Mouse (Mus musculus) kidney, adult 8-10 months (tissue): ENCODE measurements around the gene Phox2a.
A peak's percentile ranks its signal among the peaks of the same experiment; 100 is the strongest.

Experiments
- DNase-seq, 2 experiments: peaks; one replicate each; pipeline ENCODE4 v3.0.0; 2022

Gene Phox2a

DNA sequence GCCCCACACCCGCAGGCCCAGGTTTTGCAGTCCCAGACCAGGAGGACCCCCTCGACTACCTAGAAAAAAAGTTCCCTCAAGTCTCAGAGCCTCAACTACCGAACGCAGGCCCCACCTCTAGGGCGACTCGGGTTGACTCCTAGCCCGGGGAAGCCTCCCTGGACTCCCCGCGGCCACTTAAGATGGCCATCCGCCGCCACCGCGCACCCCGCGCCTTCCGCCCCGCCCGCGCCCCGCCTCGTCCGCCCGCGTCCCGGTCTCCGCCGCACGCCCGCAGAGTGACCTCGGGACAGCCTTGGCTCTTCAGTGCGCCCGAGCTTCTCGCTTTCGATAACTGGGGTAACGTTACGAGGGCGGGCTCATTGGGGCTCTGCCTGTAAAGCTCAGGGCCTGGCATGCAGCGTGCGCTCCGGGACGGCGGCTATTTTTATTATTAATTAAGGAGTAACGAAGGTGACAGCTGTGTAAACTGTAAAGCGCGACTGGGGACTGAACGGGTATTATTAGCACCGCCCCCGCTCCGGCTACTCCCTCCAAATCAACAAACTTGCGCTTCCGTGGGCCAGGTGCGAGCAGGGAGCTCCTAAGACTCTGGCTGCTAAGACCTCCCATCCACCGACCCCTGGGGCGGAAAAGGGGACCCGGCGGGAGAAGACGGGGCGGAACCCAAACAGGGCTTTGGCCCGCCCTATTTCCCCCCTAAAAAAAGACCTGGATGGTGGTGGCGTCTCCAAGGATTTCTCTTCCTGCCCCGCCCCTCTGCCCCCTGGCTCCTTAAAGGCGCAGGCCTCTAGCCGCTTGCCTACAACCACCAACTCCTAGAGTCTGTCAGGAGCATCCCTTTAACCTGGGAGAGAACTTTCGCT lies 19.7 kb downstream of the Phox2a start, which contains the start of gene Inppl1:
TSS of gene Inppl1 (minus strand) at position 624 of the 866 bp plus-strand sequence.
- peak; percentile 98 for DNase-seq

DNA sequence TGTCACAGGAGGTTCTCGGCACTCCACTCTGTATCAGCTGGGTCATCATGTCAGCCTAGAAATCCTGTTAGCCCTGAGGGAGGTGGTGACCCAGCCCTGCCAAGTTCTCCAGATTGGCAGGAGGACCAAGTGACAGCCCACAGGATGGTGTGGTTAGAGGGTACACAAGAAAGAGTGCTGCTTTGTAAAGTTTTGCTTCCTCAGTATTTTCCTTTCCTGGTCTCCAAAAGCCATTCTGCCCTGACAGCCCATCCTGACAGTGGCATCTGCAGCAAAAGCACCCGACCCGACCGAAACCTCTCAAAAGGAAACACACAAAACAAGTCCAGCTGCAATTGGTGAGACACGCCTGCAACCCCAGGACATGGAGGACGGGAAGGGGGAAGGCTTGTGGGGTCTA lies 26.1 kb downstream of the Phox2a start:
- DNase-seq = no peak

DNA sequence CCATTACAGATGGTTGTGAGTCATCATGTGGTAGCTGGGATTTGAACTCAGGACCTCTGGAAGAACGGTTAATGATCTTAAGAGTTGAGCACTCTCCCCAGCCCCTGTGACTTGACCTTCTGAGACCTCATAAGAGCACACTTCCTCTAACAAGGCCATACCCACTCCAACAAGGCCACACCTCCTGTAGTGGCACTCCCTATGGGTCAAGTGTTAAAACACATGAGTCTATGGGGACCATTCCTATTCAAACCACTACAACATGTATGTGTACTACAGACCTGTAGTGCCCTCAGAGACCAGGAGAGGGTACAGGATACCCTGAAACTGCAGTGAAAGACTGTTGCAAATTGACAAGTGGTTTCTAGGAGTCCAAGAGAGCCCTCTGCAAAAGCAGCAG lies 29.8 kb downstream of the Phox2a start:
- DNase-seq = no peak

DNA sequence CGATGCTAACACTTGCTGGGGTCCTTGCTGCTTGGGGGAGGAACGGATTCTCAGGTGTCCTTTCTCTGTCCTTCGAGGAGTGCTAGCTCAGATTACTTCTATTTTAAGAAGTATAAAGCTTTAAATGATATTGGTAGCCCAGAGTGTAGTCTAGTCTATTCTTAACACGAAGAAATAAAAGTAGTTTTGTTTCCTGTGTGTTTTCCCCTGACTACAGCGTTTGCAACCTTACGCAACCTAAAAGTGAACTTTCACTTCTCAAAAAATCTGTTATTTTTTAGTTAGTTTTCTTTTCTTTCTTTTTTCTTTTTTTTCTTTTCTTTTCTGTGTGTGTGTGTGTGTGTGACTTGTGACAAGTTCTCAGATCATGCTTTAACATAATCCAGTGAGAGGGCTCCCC lies 33.6 kb downstream of the Phox2a start:
- DNase-seq = no peak

DNA sequence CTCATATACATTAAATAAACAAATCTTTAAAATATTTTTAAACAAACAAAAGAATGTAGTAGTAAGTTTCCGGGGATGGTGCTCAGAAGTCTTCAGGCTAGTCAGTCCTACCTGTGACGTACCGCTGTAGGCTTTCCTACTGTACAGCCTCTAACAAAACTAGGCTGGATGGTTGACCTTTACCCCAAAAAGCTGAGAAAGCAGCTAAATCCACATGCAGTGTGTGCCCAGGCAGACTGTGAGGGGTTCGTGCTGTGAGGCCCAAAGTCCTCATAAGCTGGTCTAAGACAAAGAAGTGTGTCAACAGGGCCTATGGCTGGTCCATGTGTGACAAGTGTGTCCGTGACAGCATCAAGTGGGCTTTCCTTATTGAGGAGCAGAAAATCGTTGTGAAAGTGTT lies 34.7 kb downstream of the Phox2a start:
- DNase-seq = peak; percentile 23 to 31

DNA sequence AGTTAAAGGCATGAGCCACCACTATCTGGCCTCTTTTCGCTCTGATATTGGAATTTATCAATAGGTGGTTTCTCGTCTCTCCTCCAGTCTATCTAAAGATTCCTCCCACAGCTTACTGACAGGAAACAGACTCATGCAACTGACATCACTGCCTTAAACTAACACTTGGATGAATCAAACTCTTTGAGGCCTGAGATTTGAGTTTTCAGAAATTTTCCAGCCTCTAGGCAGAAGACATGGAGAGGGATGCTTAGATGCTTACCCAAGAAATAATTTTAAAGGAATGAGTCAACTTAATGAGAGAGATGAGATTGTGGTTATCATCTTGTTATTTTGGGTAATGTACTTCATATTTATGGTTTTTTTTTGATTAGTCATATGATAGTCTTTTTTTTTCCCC lies 35.7 kb downstream of the Phox2a start:
- no peak for DNase-seq

DNA sequence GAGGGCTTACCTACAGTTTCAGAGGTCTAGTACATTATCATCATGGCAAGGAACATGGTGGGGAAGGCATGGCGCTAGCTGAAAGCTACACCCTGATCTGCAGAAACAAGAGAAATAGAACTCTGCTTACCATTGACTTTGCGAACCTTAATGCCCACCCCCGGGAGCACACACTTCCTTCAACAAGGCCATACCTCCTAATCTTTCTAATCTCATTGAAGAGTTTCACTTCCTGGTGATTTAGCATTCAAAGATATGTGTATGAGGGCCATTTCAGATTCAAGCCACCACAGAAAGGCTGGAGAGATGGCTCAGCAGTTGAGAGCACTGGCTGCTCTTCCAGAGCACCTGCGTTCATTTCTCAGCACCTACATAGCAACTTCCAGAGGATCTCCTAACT lies 39.0 kb downstream of the Phox2a start, which contains the start of gene Folr2:
TSS of gene Folr2 (minus strand) at position 101 of the 400 bp plus-strand sequence.
- no peak for DNase-seq

DNA sequence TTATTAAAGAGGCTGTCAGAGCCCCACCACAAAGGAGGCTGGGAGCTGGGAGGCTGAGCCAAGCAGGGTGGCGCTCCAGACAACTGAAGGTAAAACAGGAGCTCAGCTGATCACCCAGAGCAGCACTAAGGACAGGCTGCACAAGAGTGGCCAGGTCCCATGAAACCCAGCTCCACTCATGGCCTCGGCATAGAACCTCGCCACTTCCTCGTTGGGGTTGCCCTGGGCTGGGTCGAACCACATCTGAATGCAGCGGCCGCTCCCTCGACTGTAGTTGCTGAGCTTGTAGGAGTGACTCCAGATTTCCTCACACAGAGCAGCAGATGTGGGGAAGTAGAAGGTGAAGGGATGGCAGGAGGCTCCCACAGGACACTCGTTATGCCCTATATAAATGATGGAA lies 40.2 kb downstream of the Phox2a start:
- DNase-seq = no peak

DNA sequence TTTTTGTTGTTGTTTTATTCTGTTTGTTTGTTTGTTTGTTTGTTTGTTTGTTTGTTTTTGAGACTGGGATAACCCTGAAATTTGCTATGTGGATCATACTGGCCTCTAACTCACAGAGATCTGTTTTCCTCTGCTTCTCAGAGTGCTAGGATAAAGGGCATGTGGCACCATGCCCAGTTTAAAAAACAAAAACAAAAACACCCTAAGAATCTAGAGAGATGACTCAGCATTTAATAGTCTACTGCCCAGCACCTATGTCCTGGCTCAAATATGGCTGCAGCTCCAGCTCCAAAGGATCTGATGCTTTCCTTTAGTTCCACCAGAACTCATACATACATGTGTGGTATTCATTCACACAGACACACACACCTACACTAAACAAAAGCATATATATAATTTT lies 42.9 kb downstream of the Phox2a start:
- peak; percentile 56 to 76 for DNase-seq

DNA sequence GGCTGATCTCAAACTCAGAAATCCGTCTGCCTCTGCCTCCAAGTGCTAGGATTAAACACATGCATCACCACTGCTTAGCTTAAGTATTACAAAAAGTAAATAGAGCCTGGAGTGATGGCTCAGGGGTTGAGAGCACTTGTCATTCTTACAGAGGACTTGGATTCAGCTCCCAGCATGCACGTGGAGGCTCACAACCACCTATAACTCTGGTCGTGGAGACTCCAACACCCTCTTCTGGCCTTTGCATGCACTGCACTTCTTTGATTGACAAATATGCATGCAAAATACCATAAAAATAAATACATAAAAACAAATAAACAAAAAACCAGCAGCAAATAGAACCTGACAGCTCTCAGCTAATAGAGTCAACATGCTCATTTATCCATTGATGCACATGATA lies 44.2 kb downstream of the Phox2a start:
- no peak for DNase-seq

DNA sequence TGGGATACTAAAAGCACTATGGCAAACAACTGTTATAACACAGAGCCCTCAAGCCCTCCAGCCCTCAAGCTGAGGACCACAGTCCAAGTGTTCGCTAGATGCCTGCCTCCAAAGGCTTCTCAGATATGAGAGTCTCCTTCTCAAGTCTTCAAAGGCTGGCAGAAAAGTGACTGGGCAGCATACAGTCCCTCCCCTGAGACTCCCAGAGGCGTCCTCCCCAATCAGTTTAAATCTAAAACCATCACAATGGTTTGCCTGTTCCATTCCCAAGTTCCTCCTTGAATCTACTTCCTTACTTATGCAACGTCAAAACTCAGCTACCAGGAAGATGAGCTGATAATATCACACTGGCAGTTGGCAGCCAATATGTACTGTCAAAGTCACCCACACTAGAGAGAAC lies 45.3 kb downstream of the Phox2a start, which contains the start of gene Anapc15:
TSS of gene Anapc15 (plus strand) at position 301 of the 400 bp plus-strand sequence.
- DNase-seq = no peak

DNA sequence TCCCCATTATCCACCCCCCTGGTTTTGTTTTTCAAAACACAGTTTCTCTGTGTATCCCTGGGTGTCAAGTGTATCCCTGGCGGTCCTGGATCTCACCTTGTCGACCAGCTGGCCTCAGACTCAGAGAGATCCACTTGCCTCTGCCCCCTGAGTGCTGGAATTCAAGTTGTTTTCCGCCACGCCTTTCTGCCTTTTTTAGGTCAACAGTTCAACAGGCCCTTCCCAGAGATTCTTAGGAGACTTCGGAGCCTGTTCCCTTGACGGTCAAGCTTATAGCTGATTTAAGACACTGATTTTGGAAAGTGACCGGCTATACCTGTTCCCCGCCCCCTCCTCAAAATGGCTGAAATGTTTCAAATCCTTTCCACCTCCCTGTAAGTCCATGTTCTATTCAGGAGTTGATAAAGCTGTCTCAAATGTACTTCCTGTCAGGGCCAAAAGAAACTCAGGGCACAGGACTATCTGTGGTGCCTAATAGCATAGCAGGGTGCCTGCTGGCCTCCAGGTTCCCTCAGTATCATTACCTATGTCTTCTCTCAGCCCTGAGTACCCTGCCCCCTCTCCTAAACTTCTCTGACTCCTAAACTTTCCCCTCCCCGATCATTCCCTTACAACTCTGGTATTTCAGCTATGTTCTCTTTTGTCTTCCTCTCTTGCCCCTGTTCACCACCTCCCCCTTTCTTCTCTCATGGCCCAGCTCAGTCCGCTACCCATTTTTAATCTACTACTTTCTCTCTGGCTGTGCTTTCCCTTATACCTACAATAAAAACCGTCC lies 48.6 kb downstream of the Phox2a start:
- DNase-seq = peak in 1 of 2 experiments; percentile 30

DNA sequence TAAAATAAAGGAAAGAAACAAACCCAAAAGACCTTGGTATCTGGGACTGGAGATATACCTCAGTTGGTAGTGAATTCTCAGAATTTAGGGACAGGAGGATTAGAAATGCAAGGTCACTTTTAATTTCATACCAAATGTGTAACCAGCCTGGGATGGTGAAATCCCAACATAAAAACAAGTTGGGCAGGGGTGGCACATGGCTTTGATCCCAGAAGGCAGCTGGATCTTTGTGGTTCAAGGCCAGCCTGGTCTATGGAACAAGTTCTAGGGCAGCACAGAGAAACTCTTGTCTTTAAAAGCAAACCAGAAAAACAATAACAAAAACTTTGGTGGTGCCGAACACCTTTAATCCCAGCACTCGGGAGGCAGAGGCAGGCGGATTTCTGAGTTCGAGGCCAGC lies 49.4 kb downstream of the Phox2a start:
- no peak for DNase-seq

DNA sequence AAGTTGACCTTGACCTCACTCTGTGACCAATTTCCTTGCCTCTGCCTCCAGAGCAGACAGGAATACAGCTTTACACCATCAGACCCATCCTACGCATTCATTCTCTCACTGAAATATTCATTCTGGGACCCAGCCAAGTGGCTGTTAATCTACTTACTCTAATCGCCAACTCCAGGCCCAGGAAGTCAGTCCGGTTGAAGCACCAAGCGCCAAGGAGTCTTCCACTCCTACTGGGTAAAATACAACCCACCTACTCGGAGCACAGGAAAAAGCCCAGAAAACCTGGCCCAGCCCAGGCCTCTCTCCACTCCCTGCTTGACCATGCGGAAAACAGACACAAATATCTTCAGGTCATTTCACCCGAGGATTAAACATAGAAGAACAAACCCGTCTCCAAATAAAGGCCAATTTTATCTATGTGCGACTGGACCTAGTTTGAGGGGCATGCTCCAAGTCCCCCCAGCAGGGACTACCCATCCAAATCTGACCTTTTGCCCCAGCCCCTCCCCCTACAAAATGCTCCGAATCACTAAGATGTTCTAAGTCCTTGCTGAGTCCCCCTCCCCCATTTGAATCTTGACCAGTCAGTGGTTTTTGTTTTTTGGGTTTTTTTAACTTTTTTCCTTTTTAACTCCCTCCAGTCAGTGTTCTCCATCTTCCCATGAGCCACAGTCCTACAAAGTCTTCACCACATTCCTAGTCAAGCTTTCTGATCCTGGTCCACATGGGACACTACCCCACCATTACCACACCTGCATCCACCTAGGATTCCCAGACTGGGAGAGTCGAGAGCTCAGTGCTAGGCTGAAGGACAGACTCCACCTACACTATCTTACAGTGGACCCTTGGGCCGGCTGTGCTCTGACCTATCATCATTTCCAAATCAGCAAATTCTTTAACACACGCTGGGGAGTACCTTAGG lies 50.4 kb downstream of the Phox2a start:
- peak; percentile 71 to 76 for DNase-seq

DNA sequence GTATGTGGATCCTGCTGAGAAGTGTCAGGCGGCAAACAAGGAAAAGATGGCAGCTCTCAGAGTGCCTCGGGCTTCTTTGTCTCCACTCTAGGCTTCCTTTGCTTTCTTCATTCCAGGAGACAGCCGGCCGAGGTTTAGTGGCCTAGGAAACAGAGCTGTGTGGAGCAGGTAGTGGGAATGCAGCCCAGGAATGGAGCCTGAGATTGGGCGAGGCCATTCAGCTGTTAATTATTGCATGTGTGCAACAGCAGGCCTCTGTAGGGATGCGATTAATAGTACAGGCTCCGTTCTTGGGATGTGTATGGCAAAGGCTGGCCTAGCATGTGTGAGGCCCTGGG lies 51.0 kb downstream of the Phox2a start:
- peak in 1 of 2 experiments; percentile 58 for DNase-seq

DNA sequence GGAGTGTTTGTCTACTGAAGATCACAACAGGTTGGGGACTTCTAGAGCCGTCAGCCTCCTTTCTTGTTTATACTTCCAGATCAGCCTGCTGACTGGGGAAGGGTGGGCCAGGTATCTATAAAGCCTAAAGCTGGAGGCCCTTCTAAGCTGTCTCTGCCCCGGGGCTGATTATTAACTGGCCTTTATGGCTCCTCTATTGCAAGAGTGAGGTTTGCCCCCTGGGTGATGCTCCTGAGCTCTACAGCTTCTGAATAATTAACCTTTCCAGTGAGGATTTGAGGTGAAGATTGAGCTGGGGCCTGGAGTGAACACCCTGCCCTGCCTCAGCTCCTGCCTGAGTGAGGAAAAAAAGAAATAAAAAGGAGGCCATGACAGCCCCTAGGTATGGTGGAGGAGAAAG lies 52.5 kb downstream of the Phox2a start, which contains the start of gene Folr1:
TSS of gene Folr1 (minus strand) at position 160 of the 400 bp plus-strand sequence.
- DNase-seq = peak; percentile 79 to 88

DNA sequence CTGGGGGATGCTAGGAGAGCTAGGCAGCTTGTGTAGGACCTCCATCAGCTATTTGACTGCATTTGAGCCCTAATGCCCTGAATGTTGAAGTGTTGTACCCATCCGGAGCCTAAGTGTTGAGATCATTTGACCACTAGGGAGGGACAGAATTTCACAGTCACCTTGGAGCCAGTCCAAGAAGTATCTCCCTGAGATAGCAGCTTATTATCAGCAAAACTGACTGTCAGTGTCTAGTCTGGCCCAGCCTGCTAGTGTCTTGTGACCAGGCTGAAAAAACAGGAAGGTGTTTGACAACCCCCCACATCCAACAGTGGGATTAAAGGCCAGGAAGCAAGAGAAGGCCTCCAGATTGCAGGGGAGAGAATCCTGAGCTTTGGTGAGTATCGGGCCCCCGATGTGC lies 53.2 kb downstream of the Phox2a start:
- peak; percentile 28 to 45 for DNase-seq
